Mouse (Mus musculus) spleen, adult 18-20 months (tissue): Measurements from ENCODE around the gene Appl2.
A peak's percentile ranks its signal among the peaks of the same experiment; 100 is the strongest.
"Not testable (repeated sequence)": the region's sequence is repeated elsewhere in the genome, so short reads cannot be mapped to it uniquely, and the experiment has no call there.

Source experiments
- DNase-seq, 2 experiments: peaks; one replicate each; pipeline ENCODE4 v3.0.0; 2022; ENCODE audit warnings: mixed read lengths in 2 of 2

Appl2 gene

GRCm38 (mm10) chr10:83648131-83649020, at the start of gene Appl2:
TSS of gene Appl2 (minus strand) at chr10:83648738.
- DNase-seq: peak; percentile 69 to 77

GRCm38 (mm10) chr10:83696226-83696625, 47.7 kb upstream of the Appl2 start:
- DNase-seq: no peak

DNA sequence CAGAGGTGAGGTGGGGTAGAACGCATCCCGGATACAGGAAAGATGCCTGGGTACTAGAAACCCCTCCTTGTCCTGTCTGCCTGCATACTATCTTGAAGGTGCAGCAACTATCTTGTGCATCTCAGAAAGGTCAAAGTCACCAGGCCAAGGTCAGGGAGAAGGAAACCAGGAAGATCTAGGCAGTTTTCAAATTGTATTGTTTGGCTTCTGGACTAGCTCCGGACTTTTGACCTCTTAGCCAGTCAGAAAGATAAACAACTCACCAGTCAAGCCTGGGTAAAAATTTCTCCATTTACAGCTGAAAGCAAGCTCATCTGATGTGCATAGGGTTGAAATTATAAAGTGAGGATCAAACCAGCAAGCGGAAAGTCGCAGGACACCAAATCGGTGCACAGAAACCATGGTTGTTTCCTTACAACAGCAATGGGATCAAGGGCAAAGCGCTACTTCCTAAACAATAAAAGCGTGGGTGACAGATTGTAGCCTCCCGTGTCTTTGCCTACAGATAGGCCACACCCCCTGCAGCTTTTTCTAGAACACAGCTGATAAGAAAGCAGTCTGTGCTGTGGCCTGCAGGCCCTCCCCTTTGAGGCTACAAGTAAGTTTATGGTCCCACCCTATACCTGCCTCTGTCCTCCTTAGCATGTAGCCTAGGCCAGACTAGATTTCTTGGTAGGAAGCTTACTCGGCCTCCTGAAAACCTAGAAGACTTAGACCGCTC, 43.8 kb upstream of the Appl2 start:
- no peak for DNase-seq

GRCm38 (mm10) chr10:83688215-83688614, 39.7 kb upstream of the Appl2 start:
- DNase-seq: no peak

GRCm38 (mm10) chr10:83681334-83681733, 32.8 kb upstream of the Appl2 start:
- DNase-seq: no peak

DNA sequence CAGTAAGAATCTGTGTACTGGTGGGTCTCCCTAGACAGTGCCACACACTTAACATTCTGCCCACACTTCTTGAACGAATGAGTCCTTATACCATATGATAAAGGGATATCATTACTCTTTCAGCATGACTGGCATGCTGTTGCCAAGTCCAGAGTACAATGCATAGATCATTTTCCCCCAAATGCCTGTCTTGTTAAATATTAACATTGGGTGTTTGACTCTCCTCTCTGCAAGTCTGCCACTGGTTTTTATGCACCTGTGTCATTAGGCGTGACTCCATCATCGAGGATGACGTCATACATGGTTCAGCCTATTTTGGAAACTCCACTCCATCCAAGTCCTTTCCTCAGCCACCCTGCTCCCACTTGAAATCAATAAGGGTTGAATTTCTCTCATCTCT, 18.0 kb upstream of the Appl2 start:
- no peak for DNase-seq

DNA sequence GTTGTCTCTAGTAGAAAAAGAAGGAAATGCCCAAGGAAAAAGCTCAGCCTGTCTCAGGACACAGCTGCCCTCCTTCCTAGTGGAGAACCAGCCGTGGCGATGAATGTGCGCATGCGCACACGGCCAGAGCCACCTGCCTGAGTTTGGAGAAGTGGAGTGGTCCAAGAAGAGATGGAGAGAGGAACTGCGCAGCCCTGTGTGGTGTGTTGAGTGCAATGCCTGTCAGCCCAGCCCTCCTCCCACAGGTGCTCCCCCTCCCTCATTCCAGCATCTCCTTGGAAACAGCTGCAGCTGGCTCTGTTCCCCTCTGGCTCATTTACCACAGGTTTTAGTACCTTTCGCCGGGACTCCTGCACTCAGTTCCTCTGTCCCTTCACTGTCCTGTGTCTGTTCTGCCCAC, 13.4 kb upstream of the Appl2 start:
- DNase-seq: no peak

DNA sequence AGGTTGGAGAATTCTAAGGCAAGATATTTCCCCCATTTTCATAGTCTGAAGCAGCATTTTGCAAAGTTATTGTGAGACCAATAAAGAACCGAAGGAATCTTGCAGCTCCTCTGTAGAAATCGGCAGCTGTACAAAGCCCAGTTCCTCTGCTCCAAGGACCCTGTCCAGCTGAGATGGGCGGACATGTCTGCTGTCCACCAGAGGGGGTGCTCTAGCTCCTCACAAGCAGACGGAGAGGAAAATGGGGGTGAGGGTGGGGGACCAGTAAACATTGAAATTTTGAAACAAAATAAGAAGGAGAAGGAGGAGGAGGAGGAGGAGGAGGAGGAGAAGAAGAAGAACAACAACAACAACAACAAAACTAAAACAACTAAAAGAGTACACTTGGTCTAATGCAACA, 12.1 kb upstream of the Appl2 start:
- no peak for DNase-seq

GRCm38 (mm10) chr10:83654591-83654990, 6.1 kb upstream of the Appl2 start:
- no peak for DNase-seq

DNA sequence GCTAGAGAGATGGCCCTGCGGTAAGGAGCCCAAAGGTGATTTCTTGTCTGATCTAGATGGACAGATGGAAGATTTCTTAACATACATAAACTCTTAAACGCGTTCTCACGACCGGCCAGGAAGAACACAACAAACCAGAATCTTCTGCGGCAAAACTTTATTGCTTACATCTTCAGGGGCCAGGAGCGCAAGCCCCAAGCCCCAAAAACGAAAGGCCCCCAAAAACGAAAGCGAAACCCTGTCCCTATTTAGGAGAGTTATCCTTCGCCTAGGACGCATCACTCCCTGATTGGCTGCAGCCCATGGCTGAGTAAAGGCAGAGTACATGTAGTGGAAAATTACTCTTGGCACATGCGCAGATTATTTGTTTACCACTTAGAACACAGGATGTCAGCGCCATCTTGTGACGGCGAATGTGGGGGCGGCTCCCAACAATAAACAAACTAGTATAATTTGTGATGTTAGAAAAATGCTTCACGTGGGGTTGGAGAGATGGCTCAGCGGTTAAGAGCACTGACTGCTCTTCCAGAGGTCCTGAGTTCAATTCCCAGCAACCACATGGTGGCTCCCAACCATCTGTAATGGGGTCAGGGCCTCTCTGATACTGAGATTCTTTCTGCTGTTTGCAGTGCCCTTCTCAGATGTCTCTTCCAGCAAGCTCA, 3.8 kb upstream of the Appl2 start:
- DNase-seq: not testable (repeated sequence)

DNA sequence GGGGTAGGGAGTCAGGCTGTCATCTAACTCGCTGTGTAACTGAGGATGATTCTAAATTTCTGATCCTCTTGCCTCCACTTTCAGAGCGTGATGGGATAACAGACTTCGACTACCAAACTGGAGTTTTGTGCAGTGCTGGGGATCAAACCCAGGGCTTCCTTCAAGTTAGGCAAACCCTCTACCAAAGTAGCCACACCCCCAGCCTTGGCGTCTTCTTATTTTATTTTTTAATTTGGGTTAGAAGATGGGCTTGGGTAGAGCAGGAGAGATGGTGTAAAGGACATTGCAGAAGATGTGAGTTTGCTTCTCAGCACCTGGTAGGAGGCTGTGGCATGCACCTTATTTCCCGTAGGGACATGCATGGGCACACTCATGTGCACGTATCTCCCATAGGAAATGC, 499 bp upstream of the Appl2 start:
- no peak for DNase-seq

DNA sequence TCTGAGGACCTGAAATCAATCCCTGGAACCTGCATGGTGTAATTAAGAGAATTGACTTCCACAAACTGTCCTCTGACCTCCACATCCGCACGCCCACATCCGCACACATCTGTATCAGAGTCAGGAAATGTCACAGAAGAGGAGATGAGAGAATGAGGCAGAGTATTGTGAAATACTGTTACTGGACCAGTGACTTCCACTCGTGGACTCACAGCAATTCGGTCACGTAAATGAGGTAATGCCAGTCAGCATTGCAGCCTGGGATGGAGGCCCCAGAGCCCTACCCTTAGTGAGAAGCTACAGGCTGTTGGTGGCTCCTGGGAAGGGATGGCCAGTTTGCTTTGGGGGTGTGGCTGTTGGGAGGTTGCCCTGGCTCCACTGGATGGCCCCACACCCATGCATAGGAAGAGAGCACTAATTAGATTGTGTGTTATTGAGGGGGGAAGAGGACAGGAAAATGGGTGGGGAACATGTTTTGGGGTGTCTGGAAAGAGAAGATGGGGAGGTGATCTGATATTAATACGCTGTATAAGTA, 2.1 kb downstream of the Appl2 start:
- DNase-seq: no peak

DNA sequence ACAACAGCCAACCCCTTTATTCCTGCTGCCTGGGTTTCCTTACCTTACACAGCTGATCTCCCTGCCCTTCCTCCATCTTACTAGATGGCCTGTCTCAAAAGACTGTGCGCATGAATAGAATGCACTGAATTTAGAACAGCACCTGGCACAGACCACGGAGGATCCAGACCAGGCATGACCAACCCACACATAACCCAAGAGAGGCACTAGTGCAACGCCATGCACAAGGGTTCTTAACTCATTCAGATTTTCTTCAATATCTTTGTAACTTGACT, 2.9 kb downstream of the Appl2 start:
- DNase-seq: no peak

- no peak for DNase-seq
Observed at GRCm38 (mm10) chr10:83644865-83645715, 3.4 kb downstream of the Appl2 start.

- no peak for DNase-seq
Observed at GRCm38 (mm10) chr10:83644167-83644566, 4.4 kb downstream of the Appl2 start.

DNA sequence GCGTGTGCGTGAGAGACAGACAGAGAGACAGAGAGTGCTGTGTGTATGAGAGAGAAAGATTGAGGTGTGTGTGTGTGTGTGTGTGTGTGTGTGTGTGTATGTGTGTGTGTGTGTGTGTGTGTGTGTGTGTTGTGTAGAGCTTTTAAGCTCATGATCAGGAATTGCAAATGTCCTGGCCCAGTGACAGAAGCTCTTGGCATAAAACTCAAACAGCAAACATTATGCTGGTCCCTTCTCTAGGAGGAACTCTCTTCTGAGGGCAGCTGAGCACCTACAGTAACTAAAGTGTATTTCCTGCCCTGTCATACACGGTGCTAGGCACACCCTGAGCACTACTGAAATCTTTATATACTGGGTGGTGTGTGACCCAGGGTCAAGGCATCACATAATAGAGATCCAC, 6.9 kb downstream of the Appl2 start:
- no peak for DNase-seq

DNA sequence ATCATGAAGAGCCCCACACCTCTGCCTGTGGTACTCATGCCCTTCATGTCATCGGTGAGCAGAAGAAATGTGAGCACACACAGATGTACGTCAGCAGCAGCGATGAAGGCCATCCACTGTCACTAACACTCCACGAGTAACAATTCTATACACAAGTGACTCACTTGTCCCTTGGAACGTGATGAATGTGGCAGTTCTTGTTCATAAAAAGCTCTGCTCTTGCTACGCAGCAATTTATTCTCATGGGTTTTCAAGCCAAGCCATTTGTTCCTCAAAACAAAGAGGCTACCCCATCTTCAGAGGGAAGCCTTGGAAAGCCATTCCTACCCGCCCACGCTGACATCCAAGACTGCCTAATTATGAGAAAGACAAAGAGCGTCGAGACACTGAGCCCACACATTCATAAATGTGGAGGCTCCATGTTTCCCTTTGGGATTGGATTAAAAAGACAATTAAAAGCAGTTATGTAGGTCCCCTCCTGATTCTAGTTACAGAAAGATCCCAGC, 8.6 kb downstream of the Appl2 start:
- no peak for DNase-seq

DNA sequence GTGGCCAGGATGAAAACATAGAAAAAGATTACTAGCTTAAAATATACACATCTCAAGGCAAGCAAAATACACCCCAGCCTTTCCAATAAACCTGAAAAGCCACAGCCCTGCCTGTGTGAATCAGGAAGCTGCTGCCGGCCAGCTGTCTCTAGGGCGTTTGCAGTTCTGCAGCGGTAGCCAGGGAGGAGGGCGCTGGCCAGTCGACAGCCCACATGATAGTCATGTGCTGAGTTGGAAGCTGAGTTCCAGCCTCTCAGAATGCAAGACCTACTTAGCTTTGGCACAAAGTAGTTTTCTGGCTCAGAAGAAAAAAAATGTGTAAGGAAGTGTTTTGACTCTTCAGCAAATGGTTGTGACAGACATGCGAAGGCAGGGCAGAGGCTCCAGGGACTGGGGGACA, 11.2 kb downstream of the Appl2 start:
- no peak for DNase-seq

DNA sequence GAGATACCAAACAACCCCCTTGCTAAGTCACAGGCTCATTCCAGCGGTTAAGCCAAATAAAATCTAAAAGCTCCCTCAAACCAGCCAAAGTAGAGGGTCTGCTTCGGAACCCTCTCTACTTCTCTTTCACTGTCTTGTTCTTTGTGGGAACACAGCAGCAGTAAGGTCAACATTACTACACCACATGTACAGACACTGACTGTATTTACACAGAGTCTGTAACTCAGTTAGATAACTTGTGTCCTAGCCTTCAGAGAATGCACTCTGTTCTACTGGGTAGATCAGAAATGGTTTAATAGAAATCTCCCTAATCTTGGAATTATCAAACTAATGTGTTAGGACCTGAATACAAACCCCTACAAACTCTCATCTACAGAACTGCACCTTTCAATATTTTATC, 12.3 kb downstream of the Appl2 start:
- DNase-seq: no peak

GRCm38 (mm10) chr10:83634461-83634860, 14.1 kb downstream of the Appl2 start:
- peak in 1 of 2 experiments; percentile 16 for DNase-seq

DNA sequence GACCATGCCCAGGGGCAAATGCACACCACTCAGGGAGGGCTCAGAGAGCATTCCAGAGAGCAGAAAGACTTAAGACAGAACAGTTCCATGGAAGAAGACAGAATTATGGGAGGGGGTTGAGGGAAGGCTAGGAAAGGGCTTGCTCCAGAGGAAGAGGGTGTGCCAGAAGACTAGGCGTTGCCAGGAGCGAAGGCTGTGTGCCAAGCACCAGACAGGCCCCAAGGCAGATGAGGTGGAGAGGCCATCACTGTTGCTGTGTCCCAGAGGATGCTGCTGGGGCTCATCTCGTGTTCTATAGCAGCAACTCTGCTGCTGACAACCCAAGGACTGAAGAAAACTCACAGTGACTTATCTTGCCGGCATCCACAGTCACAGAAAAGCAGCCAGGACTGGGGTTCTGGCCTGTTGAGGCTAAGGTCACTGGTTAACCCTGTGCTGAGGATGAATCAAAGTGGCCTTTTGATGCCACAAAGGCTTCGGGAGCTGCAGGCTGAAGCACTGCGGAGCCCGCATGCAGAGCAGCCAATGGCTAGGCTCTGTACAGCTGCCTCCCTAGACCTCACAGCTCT, 15.6 kb downstream of the Appl2 start:
- no peak for DNase-seq

- no peak for DNase-seq
Observed at GRCm38 (mm10) chr10:83631775-83632174, 16.8 kb downstream of the Appl2 start.
